Mouse (Mus musculus): ENCODE results near the gene Frmpd1.

Frmpd1 gene

DNA sequence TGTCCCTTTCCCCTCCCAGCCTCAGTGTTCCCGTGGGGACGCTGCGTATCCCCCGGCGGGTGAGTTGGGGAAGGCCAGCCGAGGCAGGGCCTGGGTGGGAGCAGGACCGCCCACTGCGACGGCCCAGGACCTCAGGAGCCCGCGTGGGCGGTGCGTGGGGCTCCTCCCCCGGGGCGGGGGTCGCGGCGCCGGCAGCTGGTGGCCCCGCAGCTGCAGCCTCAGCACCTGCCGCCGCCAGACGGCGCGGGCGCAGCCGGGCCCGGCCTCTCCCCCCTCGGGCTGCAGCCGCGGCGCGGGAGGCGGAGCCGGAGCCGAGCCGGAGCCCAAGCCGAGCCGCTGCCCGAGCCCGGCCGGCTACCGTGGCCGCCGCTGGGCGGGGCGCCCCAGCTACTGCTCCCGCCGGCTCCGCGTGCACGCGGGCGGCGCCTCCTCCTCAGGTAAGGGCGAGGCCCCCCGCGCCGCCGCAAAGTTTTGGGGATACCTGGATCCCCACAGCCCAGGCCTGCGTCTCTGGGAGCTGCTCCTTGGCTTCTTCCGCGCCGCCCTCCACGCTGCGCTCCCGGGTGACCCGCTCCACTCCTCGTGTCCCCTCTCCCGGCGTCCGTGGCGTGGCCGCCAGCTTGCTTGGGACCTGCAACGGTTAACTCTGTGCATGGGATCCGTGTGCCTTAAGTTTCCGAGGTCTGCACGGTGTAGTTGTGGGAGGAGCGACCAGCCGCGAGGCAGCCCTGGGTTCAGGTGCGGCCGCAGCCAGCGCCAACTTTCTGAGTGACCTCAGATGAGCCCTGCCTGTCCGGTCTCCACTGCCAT, at the start of gene Frmpd1:
Frmpd1 (plus strand) TSS at position 355 of the 810 bp plus-strand sequence.
- peak; percentile 44 for DNase-seq

DNA sequence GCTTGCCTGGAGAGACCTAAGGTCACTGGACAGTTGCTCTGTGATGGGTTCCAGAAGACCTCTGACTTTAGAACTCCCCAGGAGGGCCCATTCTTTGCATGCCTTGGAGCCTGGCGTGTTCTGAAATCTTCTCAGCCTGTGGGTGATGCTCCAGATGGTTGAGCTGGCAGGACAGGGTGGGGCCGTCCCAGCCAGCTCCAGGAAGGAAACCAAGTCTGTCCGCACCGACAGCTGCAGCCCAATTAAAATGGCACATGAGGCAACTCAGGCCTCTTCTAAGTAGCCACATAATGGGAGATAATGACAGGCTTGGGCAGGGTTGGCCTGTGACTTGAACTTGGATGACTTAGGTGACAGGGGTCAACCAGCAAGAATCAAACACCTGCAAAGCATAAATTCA, 47.0 kb upstream of the Frmpd1 start:
- peak; percentile 45 for DNase-seq

DNA sequence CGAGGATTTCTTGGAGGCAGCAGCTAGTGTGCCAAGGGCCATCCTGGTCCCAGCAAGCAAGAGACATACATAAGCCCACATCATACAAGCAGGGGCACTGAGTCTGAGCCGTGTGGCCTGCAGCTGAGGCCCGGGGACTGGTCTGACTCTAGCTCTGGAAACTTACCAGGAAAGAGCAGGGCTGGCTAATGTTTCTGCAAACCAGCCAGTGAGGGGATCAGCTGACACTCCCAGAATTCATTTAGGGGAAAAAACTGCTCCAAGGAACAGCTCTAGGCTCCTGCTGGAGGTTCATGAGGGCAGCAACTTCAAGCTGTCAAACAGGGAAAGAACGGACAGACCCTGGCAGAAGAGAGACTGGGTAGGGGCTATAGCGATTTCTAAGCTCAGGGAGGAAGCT, 42.8 kb upstream of the Frmpd1 start:
- DNase-seq, result no peak

DNA sequence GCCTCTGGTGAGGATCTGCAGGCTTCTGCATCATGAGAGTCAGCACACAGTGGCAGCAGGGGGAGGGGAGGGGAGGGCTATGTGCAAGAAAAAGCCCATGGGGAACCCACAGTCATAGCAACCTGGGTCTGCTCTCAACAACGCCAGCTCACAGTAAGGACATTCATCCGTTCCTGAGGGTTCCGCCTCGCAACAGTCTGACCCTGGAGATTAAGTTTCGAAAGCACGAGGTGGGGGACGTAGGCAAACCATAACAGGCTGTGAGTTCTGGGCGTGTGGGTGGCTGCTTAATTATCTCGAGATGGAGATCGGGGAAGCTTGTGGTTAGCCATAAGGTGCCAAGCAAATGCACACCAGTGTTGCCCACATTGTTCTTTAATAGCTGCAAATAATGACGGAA, 42.3 kb upstream of the Frmpd1 start:
- no peak for DNase-seq

DNA sequence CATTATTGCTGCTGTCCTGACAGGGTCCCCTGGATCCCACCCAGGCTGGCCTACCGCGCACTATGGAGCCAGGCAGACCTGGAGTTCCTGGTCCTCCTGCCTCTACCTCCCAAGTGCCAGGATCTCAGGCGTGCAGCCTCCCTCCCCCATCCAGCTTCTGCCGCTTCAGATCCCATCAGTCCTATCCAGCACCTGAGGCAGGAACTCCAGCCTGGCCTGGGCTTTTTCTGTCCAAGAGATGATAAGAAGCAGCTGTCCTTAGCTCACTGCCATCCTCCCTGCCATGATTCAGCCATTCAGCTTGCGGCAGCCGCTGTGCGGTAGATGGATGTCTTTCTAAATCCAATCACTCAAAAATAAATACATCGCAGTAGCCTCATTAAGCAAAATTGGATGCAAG, 41.7 kb upstream of the Frmpd1 start:
- DNase-seq, result no peak

DNA sequence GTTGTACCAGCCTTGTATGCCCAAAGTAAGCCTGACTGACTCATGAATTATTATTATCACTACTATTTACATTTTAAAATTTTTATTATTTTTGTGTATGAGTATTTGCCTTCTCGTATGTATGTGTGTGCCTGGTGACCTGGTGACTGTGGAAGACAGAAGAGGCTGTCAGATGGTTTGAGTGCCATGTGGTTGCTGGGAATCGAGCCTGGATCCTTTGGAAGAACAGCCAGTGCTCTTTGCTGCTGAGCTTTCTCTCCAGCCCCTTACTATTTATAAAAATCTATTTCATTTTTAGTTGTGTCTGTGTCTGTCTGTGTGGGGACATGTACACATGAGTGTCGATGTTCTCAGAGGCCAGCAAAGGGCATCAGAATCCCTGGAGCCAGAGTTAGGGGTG, 28.2 kb upstream of the Frmpd1 start:
- DNase-seq, result no peak

DNA sequence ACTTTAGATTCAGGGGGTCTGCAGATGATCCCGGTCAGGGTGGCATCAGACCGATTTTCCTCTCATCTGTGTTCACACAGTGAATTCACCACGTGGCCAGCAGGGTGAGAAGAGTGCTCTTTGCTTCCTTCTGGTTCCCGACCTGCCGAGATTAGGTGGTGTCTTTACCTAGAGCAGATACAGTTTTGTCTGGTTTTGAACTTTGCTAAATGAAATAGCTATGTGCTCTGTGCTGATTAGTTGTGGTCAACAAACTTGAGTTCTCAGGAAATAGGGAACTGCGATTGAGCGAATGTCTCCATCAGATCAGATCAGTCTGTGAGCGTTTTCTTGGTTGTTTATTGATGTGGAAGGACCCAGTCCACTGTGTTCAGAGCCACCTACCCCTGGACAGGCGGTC, 26.1 kb upstream of the Frmpd1 start:
- no peak for DNase-seq

DNA sequence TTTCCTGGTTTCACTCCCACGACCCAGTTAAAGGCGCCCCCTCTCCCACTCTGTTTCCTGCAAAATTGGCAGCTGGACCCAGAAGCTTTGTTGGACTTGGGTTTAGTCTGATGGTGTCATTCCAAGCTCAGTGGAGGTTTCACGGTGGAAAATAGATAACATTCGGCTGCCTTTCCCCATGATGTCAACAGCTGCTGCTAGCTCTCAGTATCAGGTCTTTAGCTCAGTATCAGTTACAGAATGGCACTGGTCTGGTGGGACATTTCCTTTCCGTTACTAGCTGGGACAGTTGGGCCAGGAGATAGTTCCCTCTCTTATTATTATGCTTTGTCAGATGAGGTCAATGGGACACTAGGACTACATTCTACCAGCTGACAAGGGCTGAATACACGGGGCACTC, 23.9 kb upstream of the Frmpd1 start:
- DNase-seq, result no peak

DNA sequence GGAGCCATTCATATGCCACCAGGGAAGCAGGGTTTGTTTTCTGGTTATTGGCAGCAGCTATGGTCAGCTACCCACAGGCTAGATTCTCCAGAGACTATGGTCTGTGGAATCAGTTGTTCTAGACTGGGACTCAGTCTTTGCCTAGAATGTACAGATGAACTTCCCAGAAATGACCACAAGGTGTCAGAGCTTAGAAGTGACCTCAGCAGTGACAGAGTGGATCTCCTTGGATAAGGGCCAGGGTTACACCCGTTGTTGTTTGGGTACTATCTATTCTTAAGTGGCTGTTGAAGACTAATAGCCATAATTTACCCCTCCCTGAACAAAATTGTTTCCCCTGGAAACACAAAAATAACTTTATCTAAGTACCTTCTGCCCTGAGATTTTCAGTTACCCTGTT, 21.0 kb upstream of the Frmpd1 start:
- peak; percentile 4 for DNase-seq

DNA sequence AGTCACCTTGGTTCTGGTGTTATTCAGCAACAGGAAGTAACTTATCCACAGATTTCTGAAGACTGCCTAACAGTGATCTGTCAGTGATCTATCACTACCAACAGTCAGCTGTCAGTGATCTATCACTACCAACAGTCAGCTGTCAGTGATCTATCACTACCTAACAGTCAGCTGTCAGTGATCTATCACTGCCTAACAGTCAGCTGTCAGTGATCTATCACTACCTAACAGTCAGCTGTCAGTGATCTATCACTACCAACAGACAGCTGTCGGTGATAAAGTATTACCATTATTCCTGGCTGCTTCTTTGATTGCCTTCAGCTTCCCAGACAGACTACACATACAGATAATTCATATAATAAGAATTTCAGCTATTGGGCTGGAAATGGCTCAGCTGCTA, 19.2 kb upstream of the Frmpd1 start:
- no peak for DNase-seq

DNA sequence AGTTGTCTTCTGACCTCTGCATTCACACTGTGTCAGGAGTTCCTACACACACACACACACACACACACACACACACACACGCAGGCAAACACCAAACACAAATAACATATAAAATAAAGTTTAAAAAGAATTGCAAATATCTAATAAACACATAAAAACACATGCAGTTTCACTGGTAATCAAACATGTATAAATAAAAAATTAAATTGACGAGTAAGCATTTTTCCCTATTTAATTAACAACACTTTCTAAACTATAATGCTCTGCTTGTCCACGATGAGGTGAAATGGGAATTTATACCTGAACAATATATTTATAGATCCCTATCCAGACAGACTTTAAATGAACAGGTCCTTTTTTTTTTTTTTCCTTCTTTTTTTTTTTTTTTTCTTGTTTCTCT, 18.7 kb upstream of the Frmpd1 start:
- DNase-seq, result no peak

DNA sequence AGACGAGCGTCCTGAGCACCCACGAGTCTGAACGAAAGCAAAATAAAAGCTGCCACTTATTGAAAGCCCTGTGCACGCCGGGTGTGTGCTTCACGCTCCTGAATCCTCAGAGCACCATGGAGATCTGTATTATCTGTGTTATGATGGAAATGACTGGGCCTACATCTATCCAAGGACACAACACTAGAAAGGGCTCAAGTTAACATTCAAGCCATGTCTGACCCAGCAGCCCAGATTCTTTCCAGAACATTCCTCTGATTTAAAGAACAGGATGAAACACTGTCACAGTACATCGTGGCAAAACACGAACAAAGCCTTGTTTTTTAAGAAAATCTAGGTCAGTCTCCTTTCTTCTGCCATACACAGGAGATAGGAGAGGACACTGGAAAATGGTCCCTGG, 13.3 kb upstream of the Frmpd1 start:
- DNase-seq, result no peak

DNA sequence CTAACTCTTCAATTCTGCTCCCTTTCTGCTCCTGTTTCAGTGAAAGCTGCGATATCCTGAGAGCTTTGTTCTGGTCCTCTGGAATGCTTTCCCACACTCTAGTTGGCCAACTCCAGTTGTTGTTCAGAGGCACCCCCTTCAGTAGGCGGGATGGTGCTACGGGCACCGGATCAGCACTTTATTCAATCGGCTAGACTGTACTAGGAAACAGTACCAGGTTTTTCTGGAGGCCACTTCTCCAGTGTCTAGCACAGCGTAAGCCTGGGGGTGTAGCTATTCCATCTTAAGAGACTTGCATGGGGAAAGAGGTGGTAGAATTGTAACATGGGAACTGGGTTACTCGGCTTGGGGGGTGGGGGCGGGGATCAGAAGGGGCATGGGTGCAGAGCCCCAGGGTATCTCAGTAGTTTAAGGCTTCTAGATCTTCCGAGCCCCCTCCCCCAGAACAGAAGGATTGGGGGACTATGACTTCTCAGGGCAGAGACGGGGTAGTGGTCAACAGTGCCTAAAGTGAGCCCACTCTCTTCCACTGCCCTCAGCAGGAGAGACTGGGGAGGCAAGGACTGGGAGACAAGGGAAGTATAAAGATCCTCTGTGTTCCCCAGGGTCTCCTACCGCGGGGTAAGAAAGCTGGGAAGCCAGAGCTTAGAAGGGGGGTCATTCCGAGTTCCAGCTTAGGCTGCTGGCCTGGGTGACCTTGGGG, 706 bp upstream of the Frmpd1 start:
- no peak for DNase-seq

DNA sequence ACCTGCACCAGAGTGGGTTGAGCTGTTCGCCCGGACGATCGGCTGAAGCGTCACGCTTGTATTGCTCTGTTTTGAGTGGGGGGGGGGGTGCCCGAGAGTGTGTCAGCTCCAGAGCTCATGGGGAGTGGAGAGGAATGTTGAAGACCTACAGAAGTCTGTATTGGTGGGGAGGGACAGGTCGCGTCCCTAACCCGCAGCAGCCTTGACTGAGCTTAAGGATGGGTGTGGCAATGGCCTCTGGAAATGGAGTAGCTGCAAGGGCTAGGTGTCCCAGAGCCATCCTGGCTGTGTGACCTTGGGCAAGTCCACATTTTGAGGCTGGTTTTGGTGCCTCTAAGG, 625 bp downstream of the Frmpd1 start:
- DNase-seq, result no peak

DNA sequence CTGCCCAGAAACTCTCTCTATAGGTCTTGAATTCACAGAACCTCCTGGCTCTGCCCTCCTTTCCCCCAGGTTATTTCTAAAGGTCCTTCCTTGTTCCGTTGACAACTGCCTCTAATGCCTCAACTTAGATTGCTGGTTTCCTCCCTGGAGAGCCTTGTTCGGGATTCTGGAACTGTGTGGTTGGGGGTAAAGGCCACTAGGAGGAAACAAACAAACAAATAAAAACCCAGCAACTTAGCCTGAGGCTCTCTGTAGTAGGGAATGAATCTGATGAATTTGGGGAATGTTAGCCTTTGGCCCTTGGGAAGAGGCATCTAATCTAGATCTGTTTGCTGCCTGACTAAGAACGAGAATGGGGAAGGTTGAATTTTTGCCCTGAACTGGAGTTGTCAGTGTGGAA, 13.6 kb downstream of the Frmpd1 start:
- DNase-seq, result no peak

DNA sequence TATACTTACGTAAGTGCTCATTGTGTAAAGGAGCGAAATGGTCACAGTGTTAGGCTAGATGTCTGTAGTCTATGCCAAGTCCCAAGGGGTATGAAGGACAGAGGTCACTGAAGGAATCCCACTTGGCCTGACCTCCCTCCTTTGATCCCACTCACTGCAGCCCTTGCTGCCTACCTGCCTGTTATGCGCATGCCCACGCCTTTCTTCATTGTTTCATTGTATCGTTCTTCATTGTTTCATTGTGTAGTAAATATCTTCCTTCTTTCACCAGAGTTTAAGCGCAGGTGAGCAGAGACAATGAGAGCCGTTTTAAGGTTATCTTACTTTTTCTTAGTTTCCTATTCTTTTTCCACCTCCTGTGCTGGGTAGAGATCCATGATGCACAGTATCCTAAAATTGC, 18.6 kb downstream of the Frmpd1 start:
- no peak for DNase-seq

DNA sequence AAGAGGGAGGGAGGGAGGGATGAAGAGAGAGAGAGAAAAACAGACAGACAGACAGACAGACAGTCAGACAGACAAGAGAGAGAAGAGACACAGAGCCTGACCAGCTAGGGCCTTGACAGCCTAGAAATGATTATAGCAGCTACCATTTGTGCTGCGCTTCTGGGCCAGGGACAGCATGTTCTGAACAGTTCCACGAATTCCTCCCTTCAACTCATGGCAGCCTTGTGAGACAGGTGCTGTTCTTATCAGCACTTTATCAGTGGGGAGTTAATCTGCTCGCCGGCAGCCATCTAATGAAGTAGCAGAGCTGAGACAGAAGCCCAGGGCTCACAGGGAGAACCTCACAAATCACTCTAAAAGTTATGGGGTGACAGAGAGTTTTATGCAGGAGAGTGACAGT, 22.8 kb downstream of the Frmpd1 start:
- no peak for DNase-seq

DNA sequence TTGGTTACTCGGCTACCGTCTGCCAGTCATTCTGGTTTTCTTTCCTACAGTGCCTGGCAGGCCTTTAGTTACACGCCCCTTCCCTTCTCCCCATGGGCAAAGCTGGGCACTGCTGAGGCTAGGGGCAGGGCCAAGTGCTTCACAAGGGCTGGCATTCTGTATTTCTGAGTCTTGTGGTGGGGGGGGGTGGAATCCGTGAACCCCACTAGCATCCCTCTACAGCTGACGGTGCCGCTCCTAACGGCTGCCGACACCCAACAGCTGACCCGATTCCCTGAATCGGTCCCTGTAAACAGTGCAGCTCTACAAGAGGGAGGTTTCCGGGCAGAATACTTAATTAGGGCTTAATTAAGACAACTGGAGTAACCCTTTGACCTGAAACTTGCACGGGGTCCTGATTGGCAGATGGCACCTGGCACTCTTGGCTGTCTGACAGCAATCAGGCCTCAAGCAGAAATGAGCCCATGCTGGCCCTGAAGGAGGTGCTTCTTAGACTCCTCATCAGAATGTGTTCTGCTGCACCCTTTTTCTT, 24.2 kb downstream of the Frmpd1 start:
- DNase-seq, result no peak

DNA sequence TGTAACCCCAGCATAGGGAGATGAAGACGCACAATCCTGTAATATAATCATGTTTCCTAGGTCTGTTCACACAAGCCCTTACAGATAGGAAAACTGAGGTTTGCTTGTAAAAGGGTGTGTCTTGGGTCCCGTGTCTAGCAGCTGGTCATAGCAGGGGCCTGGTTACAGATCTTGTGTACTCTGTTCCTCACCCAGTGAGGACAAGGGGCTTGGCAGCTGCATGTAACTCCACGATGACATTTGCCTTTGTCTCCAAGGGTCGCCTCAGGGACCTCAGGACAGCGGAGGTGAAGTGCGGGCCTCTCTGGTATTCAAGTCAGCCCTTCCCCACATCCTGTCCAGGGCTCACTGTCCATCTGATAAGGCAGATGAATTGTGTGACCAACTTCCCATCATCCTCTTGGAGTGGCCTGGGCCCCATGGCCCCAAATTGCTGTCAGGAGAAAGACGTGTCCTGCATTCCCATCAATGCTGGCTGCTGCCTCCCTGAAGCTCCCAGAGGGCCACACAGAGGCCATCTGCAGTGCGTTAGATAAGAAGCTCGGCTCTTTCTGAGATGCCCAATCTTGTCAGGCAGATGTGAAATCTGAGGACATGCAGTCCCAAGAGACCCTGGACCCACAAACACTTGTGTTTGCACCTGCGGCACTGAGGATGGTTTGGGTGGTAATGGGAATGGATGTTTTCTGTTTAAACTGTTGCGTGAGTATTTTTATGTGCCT, 27.8 kb downstream of the Frmpd1 start:
- DNase-seq, result no peak

DNA sequence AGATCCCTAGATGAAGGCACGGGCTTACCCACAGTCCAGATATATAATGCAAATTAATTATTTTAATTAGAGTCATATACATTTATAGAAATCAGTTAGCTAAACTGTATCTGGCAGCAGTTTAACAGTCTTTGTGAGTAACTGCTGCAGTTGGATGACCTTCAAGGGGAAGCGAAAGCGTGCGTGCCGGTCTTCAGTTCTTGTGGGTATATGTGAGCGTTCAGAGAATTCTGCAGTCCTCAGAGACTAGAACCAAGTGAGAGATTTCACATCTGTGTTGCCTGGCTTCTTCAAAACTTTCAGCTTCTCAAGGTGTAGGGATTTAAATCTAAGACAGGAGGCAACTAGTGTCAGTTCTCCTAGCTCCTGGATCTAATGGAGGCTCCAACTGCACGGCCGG, 35.3 kb downstream of the Frmpd1 start:
- DNase-seq, result no peak

DNA sequence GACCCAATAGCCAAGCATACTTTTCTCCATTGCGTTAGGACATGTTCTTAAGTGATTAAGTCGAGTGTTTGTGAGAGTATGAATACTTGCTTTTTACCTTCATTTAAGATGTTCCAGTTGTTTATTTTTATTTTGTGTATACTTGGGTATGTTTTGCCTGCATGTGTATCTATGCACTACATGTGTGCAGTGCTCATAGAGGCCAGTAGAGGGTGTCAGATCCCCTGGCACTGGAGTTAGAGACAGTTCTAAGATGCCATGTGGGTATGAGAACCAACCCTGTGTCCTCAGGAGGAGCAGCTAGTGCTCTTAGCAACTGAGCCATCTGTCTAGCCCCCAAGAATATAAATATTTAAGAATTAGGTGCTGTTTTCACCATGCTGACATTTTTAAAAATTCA, 37.7 kb downstream of the Frmpd1 start:
- DNase-seq, result no peak

DNA sequence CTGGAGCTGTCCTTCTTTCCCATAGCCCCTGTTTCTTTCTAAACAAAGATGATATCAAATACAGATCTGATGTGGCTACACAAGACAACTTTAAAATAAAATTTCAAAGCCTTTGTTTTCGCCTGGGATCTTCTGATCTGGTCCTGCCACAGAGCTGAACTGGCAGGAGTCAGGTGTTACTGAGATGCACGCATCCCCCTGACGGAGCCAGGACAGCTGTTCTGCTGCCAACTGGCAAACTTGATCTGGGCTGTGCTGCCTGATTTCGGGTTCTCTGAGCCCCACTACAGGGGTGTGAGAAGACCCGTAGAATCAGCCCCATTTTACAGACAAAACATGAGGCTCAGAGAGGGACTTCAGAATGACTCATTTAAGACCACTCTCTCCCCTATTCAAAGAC, 45.6 kb downstream of the Frmpd1 start:
- no peak for DNase-seq

DNA sequence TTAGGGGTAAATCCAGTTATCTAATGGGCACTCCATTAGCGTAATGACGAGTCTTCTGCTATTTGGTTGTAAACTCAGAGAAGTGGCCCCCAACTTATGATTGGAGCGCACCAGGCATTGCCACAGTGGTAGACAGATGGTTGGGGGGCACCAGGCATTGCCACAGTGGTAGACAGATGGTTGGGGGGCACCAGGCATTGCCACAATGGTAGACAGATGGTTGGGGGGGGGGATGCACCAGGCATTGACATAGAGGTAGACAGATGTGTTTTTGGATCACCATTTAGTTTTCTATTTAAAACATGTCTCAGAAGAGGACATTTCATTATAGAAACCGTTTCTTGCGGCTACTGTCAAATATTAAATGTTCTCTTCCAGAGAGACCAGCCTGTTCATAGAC, 53.6 kb downstream of the Frmpd1 start:
- DNase-seq, result no peak

DNA sequence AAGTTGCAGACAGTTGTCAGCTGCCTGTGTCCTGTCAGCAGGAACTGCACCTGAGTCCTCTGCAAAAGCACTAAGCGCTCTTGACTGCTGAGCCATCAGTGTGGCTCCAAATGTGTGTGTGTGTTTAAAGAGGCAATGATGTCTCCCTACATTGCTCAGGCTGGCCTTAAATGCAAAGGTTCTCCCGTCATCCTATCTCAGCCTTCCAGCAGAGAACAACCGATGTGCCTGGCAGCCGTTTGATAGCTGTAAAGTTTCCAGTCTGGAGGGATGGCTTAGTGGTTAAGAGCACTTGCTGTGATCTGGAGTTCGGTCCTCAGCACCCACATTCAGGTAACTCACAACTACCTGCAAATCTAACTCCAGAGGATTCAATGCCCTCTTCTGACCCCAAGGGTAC, 56.7 kb downstream of the Frmpd1 start:
- no peak for DNase-seq
